Mouse (Mus musculus) c-Kit-positive CD71-positive TER-119-negative erythroid progenitor cells, embryonic 14.5 days (primary cell): ENCODE measurements at regions not wholly inside any gene's neighbourhood (a gene's known extent, or its start where the extent isn't known, plus 50 kb on each side); places are given as distances from the start of the nearest gene placed in this dataset.

Experiments used
- DNase-seq: peaks from one replicate; pipeline ENCODE4 v3.0.0-alpha.2; 2013; ENCODE audit warnings: low read depth

DNA sequence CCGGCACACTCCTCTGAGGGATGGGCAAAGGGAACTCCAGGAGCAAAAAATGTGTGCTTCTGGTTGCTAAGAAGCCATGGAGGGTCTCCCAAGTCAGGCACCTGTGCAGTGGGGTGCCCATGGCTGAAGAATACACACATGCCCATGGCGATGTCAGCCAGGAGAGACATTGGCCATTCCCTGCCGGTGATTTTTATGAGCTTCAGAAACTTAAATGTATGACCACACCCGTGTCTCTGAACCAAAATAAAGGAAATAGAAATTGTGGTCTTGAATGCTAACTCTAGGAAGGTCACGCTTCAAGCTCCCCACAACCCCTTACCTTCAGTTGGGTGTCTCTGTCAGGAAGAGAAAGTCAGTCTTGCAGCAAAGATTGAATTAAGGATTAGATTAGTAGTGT, 56.0 kb upstream of the Map1b start:
- no peak for DNase-seq
